Mouse (Mus musculus): Measurements from ENCODE around the gene Slc7a14. TPM values are rescaled to one million over a fixed set of nuclear protein-coding genes. Genes with fewer than 3 reads are reported as not detected.

Slc7a14 gene
- polyA plus RNA-seq, 1 experiment from 2014 or later = 2.2 TPM

DNA sequence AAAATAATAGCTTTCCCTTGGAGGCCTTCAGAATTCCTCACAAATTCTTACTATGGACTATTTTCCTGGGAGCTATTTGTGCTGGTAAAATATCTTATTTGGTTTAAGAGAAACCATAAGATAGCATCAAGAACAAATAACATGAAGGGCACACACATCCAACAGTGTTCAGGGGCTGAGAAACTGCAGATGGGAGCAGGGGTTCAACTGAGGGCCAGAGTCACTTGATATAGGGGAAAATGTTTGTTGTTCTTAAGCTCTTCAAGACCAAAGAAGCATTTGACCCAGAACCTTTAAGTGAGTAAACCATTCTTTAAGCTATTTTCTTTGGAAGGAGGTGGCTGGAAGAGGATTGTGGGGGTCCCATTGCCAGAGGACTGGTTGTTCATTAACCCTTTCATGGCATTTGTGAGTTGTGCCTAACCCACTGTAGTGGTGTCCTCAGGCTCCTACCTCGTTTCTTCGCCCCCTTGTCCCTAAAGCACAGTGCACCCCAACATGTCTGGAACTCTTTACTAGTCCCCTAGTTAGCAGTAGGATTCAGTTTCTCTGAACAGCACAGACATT, 76.3 kb downstream of the Slc7a14 start:
- no peaks in the 10 kb centered on the region for H3K4me1 ChIP-seq (ENCODE audit: control insufficient read depth, insufficient read depth, low read length)
- DNase-seq (ENCODE audit: low spot score) (no peak), ATAC-seq (no peak)
- 83% methylated on average over 2 of the region's 2 CpGs for WGBS
- no peaks in the 10 kb centered on the region for H3K36me3 ChIP-seq (ENCODE audit: control insufficient read depth, insufficient read depth, low read length)
- no peaks in the 10 kb centered on the region for H3K9me3 ChIP-seq (replicated peaks; ENCODE audit: control insufficient read depth, low read length)
- H3K4me2 ChIP-seq (ENCODE audit: low read length) = no peak overlapping the region
- no peaks in the 10 kb centered on the region for H3K27me3 ChIP-seq (replicated peaks; ENCODE audit: control insufficient read depth, insufficient read depth, low read length)
- H3K27ac ChIP-seq (ENCODE audit: low read depth, low read length) = no peak overlapping the region
- no peak overlapping the region for H3K4me3 ChIP-seq (ENCODE audit: low read depth, low read length)
- no peak overlapping the region for H3K9ac ChIP-seq (ENCODE audit: low read length)

DNA sequence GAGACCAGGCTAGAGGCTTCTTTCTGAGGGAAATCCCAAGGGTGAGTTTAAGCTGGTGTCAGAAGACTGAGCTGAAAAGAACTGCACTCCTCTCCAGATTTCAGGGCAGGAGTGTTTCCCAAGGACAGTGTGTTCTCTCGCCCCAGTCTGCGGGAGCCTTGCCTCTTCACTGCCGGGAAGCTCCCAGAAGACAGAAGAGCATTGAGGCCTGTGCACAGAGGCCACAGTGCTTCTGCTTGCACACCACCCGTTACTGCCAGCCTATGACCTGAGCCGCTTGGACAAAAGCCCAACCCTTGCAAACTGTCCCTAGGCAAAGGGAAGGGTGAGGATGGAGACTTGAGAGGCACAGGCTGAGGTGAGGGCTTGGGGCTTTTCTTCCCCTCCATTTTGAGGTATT, 80.9 kb downstream of the Slc7a14 start:
- H3K36me3 ChIP-seq (ENCODE audit: control insufficient read depth, insufficient read depth, low read length) = no peaks in the 10 kb centered on the region
- no peaks in the 10 kb centered on the region for H3K9me3 ChIP-seq (replicated peaks; ENCODE audit: control insufficient read depth, low read length)
- no peaks in the 10 kb centered on the region for H3K27me3 ChIP-seq (replicated peaks; ENCODE audit: control insufficient read depth, insufficient read depth, low read length)
- H3K27ac ChIP-seq (ENCODE audit: low read depth, low read length) = no peak overlapping the region
- 81% methylated on average over 5 of the region's 5 CpGs for WGBS
- no peak for DNase-seq (ENCODE audit: low spot score)
- H3K4me1 ChIP-seq (ENCODE audit: control insufficient read depth, insufficient read depth, low read length) = no peaks in the 10 kb centered on the region
- ATAC-seq = no peak
- no peak overlapping the region for H3K4me2 ChIP-seq (ENCODE audit: low read length)
- no peak overlapping the region for H3K9ac ChIP-seq (ENCODE audit: low read length)
- no peak overlapping the region for H3K4me3 ChIP-seq (ENCODE audit: low read depth, low read length)

DNA sequence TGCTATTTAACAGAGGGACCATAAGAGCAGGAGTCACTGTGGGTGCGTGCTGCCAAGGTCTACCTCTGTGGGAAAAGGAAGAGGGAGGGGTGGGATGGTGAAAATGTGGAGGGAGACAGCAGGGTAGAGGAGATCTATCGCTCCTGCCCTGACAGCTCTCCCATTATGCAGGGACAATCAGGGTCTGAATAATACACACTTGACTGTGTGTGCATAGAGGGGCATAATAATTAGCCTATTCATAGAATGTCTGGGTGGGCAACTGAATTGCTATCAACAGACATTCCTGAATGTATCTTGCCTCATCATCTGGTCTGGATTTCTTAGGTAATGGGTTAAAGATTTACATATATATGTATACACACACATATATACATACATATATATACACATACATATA, 81.7 kb downstream of the Slc7a14 start:
- Histone ChIP-seq H3K36me3 (ENCODE audit: control insufficient read depth, insufficient read depth, low read length) (no peaks in the 10 kb centered on the region), H3K4me2 (ENCODE audit: low read length) (no peak overlapping the region), H3K9me3 (replicated peaks; ENCODE audit: control insufficient read depth, low read length) (no peaks in the 10 kb centered on the region), H3K27ac (ENCODE audit: low read depth, low read length) (no peak overlapping the region), H3K4me3 (ENCODE audit: low read depth, low read length) (no peak overlapping the region), H3K27me3 (replicated peaks; ENCODE audit: control insufficient read depth, insufficient read depth, low read length) (no peaks in the 10 kb centered on the region), H3K4me1 (ENCODE audit: control insufficient read depth, insufficient read depth, low read length) (no peaks in the 10 kb centered on the region), H3K9ac (ENCODE audit: low read length) (no peak overlapping the region)
- ATAC-seq (no peak), DNase-seq (ENCODE audit: low spot score) (no peak)
- WGBS = 29% methylated on average over 2 of the region's 2 CpGs

DNA sequence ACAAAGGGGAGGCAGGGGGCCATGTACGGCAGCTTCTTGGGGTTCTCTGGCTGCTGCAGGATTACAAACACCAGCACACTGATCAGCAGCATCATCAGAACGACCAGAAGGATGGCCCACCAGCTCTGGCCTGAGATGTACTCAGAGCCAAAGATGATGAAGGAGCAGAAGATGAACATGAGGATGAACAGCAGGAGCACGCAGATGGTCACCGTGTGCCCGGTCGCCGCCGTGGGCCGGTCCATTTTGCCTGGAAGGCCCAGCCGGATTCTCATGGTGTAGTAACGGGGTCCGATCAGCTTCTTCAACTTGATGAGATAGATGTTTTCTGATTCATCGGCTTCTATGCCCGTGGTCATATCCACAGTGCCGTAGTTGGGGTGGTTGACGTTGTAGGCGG, 86.6 kb downstream of the Slc7a14 start:
- H3K4me1 ChIP-seq (ENCODE audit: control insufficient read depth, insufficient read depth, low read length) = no peaks in the 10 kb centered on the region
- 96% methylated on average over 17 of the region's 17 CpGs for WGBS

DNA sequence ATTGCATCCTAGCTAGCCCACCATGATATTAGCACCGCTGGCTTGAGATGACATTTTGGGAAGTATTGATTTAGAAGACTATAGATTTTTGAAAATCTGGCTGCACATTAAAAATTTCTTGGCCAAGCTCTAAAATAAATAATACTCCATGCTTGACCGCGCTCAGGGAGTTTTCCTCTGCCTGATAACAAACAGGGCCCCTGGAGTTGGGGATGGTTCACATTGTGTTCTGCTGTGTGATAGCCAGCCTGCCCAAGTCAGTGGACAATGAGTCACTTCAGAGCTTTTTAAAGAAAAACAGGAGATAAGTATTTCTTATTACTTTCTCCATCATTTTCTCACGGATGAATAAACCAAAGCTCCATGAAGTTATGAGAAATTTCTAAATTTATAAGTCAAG, 90.1 kb downstream of the Slc7a14 start:
- WGBS = 97% methylated on average over 4 of the region's 4 CpGs
- Histone ChIP-seq H3K27me3 (replicated peaks; ENCODE audit: control insufficient read depth, insufficient read depth, low read length) (no peaks in the 10 kb centered on the region), H3K27ac (ENCODE audit: low read depth, low read length) (no peak overlapping the region), H3K36me3 (ENCODE audit: control insufficient read depth, insufficient read depth, low read length) (no peaks in the 10 kb centered on the region), H3K9me3 (replicated peaks; ENCODE audit: control insufficient read depth, low read length) (no peaks in the 10 kb centered on the region), H3K9ac (ENCODE audit: low read length) (no peak overlapping the region), H3K4me1 (ENCODE audit: control insufficient read depth, insufficient read depth, low read length) (no peaks in the 10 kb centered on the region), H3K4me2 (ENCODE audit: low read length) (no peak overlapping the region), H3K4me3 (ENCODE audit: low read depth, low read length) (no peak overlapping the region)
- DNase-seq (ENCODE audit: low spot score) (no peak), ATAC-seq (no peak)

More for the DNA sequence above, 86.6 kb downstream of the Slc7a14 start:
- Histone ChIP-seq H3K9ac (ENCODE audit: low read length) (no peak overlapping the region), H3K9me3 (replicated peaks; ENCODE audit: control insufficient read depth, low read length) (no peaks in the 10 kb centered on the region), H3K4me2 (ENCODE audit: low read length) (no peak overlapping the region), H3K27me3 (replicated peaks; ENCODE audit: control insufficient read depth, insufficient read depth, low read length) (no peaks in the 10 kb centered on the region), H3K27ac (ENCODE audit: low read depth, low read length) (no peak overlapping the region), H3K36me3 (ENCODE audit: control insufficient read depth, insufficient read depth, low read length) (no peaks in the 10 kb centered on the region), H3K4me3 (ENCODE audit: low read depth, low read length) (no peak overlapping the region)
- ATAC-seq (no peak), DNase-seq (ENCODE audit: low spot score) (no peak)

DNA sequence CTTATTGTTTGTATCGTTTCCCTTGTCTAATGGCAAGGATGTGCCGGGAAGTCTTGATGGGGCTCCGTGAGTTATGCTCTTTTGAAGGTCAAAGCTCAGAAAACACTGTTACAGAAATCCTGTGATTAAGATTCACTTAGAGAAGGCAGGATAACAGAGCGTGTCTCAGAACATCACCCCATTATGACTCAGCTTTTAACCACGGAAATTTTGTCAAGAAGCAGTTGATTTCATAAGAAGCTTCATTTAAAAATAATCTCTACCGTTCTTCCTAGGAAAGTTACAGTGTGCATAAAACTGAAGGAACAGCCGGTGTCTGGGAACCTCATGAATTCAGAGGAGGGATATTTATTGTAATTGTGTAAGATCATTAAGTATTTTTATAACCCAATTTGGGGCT, 90.7 kb downstream of the Slc7a14 start:
- no peaks in the 10 kb centered on the region for H3K36me3 ChIP-seq (ENCODE audit: control insufficient read depth, insufficient read depth, low read length)
- WGBS = 90% methylated on average over 7 of the region's 7 CpGs
- H3K27me3 ChIP-seq (replicated peaks; ENCODE audit: control insufficient read depth, insufficient read depth, low read length) = no peaks in the 10 kb centered on the region
- no peak overlapping the region for H3K4me2 ChIP-seq (ENCODE audit: low read length)
- no peak overlapping the region for H3K9ac ChIP-seq (ENCODE audit: low read length)
- ATAC-seq = no peak
- no peak overlapping the region for H3K4me3 ChIP-seq (ENCODE audit: low read depth, low read length)
- H3K4me1 ChIP-seq (ENCODE audit: control insufficient read depth, insufficient read depth, low read length) = no peaks in the 10 kb centered on the region
- no peaks in the 10 kb centered on the region for H3K9me3 ChIP-seq (replicated peaks; ENCODE audit: control insufficient read depth, low read length)
- DNase-seq (ENCODE audit: low spot score) = no peak
- no peak overlapping the region for H3K27ac ChIP-seq (ENCODE audit: low read depth, low read length)

DNA sequence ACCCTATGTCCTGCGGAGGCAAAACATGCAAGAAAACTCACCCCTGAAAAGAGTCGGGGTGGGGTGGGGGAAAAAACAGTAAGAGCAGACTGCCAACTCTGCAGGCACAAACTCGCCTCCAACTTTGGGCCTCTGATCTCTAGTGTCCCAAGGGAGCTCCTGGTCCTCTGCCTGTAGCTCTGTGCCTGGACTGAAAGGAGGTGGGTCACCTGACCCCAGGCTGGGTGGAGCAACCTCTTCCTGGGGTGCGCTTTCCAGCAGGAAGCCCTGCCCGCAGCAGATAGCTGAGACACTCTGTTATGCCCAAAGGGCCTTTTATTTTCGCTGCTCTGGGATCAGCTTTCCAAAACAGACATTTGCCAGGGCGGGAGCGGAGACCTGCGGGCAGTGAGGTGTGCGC, 92.7 kb downstream of the Slc7a14 start:
- H3K27ac ChIP-seq (ENCODE audit: low read depth, low read length) = no peak overlapping the region
- ATAC-seq (no peak), DNase-seq (ENCODE audit: low spot score) (no peak)
- 80% methylated on average over 10 of the region's 10 CpGs for WGBS
- no peak overlapping the region for H3K4me3 ChIP-seq (ENCODE audit: low read depth, low read length)
- H3K27me3 ChIP-seq (replicated peaks; ENCODE audit: control insufficient read depth, insufficient read depth, low read length) = no peaks in the 10 kb centered on the region
- no peaks in the 10 kb centered on the region for H3K36me3 ChIP-seq (ENCODE audit: control insufficient read depth, insufficient read depth, low read length)
- no peak overlapping the region for H3K4me2 ChIP-seq (ENCODE audit: low read length)
- no peaks in the 10 kb centered on the region for H3K9me3 ChIP-seq (replicated peaks; ENCODE audit: control insufficient read depth, low read length)
- no peak overlapping the region for H3K9ac ChIP-seq (ENCODE audit: low read length)
- peaks cover 3% of the 10 kb centered on the region; the same call in 1 of the 2 replicates for H3K4me1 ChIP-seq (ENCODE audit: control insufficient read depth, insufficient read depth, low read length)

DNA sequence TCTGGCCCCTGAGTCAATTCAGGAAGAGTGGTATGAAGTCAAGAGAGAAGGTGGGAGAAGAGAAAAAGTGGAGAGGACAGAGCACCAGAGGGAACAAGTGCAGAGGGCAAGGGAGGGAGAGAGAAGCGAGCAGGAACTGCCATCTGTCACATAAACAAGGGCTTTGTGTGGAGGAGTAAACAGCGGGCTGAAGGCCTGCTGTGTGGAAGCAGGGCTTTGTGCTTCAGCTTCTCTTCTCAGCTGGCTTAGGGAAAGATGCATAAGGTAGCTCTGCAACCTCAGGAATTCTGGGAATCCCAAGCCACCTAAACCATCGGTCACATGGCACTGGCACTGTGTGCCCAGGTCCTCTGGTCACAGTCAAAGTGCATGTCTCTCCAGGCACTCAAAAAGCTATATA, 96.4 kb downstream of the Slc7a14 start:
- peak overlapping the region; percentile 50; the same call in 1 of the 2 replicates for H3K27ac ChIP-seq (ENCODE audit: low read depth, low read length)

DNA sequence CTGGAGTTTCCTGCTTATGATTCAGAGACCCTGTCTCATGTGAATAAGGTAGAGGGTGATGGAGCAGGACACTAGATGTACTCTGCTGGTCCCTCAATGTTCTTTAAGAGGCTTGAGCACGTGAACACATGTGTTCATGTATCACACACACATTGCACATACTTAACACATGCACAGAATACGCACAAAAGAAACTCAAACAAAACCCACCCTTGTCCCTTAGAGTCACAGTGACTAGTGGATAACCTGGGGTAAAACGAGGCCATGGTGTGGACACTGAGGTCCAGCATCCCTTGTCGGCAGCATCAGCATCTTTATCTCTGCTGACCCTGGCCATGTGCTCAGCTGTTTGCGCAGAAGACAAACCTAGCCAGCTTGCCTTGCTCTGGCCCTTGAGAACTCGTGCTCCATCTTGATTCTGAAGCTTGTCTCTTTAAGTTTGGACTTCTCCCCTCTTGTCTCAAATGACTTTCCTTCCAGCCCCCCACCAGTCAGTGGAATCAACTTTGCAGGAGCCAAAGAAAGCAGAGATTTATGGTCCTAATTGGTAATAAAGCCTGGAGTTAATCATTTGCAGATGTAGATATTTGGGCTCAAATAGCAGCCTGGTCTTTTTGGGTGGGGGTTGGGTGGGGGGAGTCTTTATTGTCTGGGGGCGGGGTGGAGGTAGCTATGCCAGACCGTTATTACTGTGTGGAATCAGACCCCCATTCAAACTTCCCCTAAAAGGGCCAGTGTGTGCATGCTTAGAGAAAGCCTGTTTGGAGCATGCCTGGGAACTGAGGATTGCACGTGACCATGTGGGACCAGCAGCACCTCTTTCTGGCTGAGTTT, 97.8 kb downstream of the Slc7a14 start:
- 66% methylated on average over 9 of the region's 9 CpGs for WGBS
- Histone ChIP-seq H3K4me2 (ENCODE audit: low read length) (no peak overlapping the region), H3K9me3 (replicated peaks; ENCODE audit: control insufficient read depth, low read length) (no peaks in the 10 kb centered on the region), H3K4me3 (ENCODE audit: low read depth, low read length) (no peak overlapping the region), H3K27ac (ENCODE audit: low read depth, low read length) (no peak overlapping the region), H3K27me3 (replicated peaks; ENCODE audit: control insufficient read depth, insufficient read depth, low read length) (no peaks in the 10 kb centered on the region), H3K9ac (ENCODE audit: low read length) (no peak overlapping the region), H3K4me1 (ENCODE audit: control insufficient read depth, insufficient read depth, low read length) (peaks cover 8% of the 10 kb centered on the region; the same call in 1 of the 2 replicates), H3K36me3 (ENCODE audit: control insufficient read depth, insufficient read depth, low read length) (no peaks in the 10 kb centered on the region)
- no peak for ATAC-seq
- DNase-seq (ENCODE audit: low spot score) = peak; percentile 19

More for the DNA sequence above, 96.4 kb downstream of the Slc7a14 start:
- Histone ChIP-seq H3K36me3 (ENCODE audit: control insufficient read depth, insufficient read depth, low read length) (no peaks in the 10 kb centered on the region), H3K4me1 (ENCODE audit: control insufficient read depth, insufficient read depth, low read length) (peaks cover 7% of the 10 kb centered on the region; the same call in 1 of the 2 replicates), H3K4me3 (ENCODE audit: low read depth, low read length) (no peak overlapping the region), H3K9me3 (replicated peaks; ENCODE audit: control insufficient read depth, low read length) (no peaks in the 10 kb centered on the region), H3K27me3 (replicated peaks; ENCODE audit: control insufficient read depth, insufficient read depth, low read length) (no peaks in the 10 kb centered on the region), H3K4me2 (ENCODE audit: low read length) (no peak overlapping the region), H3K9ac (ENCODE audit: low read length) (0 out of 2 replicates have a peak overlapping the region, but pooled peaks have one; percentile 8)
- peak; percentile 64; the same call in 1 of the 2 replicates for ATAC-seq
- peak; percentile 54 for DNase-seq (ENCODE audit: low spot score)
- 15% methylated on average over 3 of the region's 3 CpGs for WGBS

Data from forebrain, embryonic 14.5 days (tissue).